Mouse (Mus musculus) embryo, embryonic 10 days (tissue): ENCODE results near the gene Vpreb2.
"Not testable (repeated sequence)": the region's sequence is repeated elsewhere in the genome, so short reads cannot be mapped to it uniquely, and the experiment has no call there.

Source experiments
- DNase-seq: peaks from one replicate; pipeline ENCODE4 v3.0.0-alpha.2; 2015; ENCODE audit warnings: low spot score

Gene Vpreb2

GRCm38 (mm10) chr16:17980128-17980527 lies at the start of gene Vpreb2:
Gene Vpreb2 (plus strand): TSS chr16:17980428.
- no peak for DNase-seq

GRCm38 (mm10) chr16:17931906-17932460 lies 48.2 kb upstream of the Vpreb2 start:
- DNase-seq = no peak

- DNase-seq = no peak
These were observed 46.4 kb upstream of the Vpreb2 start for GRCm38 (mm10) chr16:17933594-17934444.

GRCm38 (mm10) chr16:17934445-17934910 lies 45.8 kb upstream of the Vpreb2 start:
- DNase-seq = no peak

GRCm38 (mm10) chr16:17936776-17937175 lies 43.5 kb upstream of the Vpreb2 start:
- DNase-seq = no peak

GRCm38 (mm10) chr16:17938187-17938586 lies 42.0 kb upstream of the Vpreb2 start:
- no peak for DNase-seq

GRCm38 (mm10) chr16:17938821-17939220 lies 41.4 kb upstream of the Vpreb2 start:
- DNase-seq = peak; percentile 79

GRCm38 (mm10) chr16:17939255-17939751 lies 40.9 kb upstream of the Vpreb2 start:
- DNase-seq = no peak

GRCm38 (mm10) chr16:17943466-17943865 lies 36.8 kb upstream of the Vpreb2 start:
- no peak for DNase-seq

GRCm38 (mm10) chr16:17945081-17945831 lies 35.0 kb upstream of the Vpreb2 start:
- no peak for DNase-seq

- DNase-seq = peak; percentile 59
These were observed 30.8 kb upstream of the Vpreb2 start for GRCm38 (mm10) chr16:17949421-17949877.

GRCm38 (mm10) chr16:17950068-17950467 lies 30.2 kb upstream of the Vpreb2 start:
- DNase-seq = no peak

GRCm38 (mm10) chr16:17951618-17952017 lies 28.6 kb upstream of the Vpreb2 start:
- no peak for DNase-seq

- not testable (repeated sequence) for DNase-seq
These were observed 24.1 kb upstream of the Vpreb2 start for GRCm38 (mm10) chr16:17956052-17956638.

- no peak for DNase-seq
These were observed 18.1 kb upstream of the Vpreb2 start for GRCm38 (mm10) chr16:17962091-17962490.

GRCm38 (mm10) chr16:17971853-17972252 lies 8.4 kb upstream of the Vpreb2 start:
- no peak for DNase-seq

- DNase-seq = not testable (repeated sequence)
These were observed 2.4 kb upstream of the Vpreb2 start for GRCm38 (mm10) chr16:17977840-17978239.

GRCm38 (mm10) chr16:17983201-17983600 lies 3.0 kb downstream of the Vpreb2 start:
- DNase-seq = no peak

- no peak for DNase-seq
These were observed 4.0 kb downstream of the Vpreb2 start for GRCm38 (mm10) chr16:17984231-17984630.

GRCm38 (mm10) chr16:17985078-17985477 lies 4.8 kb downstream of the Vpreb2 start:
- no peak for DNase-seq

- peak; percentile 73 for DNase-seq
These were observed 6.4 kb downstream of the Vpreb2 start for GRCm38 (mm10) chr16:17986456-17987132.
